Mouse (Mus musculus) frontal cortex, postnatal 36 days (tissue): Measurements from ENCODE around the gene Gm9195.

Source experiments
- DNase-seq, 2 experiments: peaks; one replicate each; pipeline ENCODE4 v3.0.0; 2022; ENCODE audit warnings: low spot score in 2 of 2

Gene Gm9195

GRCm38 (mm10) chr14:72442936-72443335 lies 48.7 kb downstream of the Gm9195 start:
- no peak for DNase-seq

DNA sequence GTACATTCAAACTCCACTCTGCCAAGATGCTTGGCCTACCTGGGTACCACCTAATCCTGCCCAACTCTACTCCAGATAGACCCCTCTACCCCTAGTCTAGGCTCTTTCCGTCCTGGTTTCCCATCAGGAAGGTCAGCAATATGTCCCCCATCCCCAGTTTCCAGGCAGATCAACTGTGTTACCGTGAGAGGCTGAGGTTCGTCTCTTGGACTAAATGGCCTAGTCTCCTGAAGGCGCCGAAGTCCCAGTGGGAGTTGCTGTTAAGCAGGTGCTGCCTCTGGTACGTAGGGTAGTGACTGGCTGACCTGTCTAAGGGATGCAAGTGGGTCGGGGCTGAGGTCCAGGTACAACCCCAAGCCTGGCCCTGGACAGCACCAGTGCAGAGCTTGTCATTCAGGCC lies 50.7 kb downstream of the Gm9195 start:
- DNase-seq, result no peak

GRCm38 (mm10) chr14:72440436-72440835 lies 51.2 kb downstream of the Gm9195 start:
- DNase-seq, result no peak

DNA sequence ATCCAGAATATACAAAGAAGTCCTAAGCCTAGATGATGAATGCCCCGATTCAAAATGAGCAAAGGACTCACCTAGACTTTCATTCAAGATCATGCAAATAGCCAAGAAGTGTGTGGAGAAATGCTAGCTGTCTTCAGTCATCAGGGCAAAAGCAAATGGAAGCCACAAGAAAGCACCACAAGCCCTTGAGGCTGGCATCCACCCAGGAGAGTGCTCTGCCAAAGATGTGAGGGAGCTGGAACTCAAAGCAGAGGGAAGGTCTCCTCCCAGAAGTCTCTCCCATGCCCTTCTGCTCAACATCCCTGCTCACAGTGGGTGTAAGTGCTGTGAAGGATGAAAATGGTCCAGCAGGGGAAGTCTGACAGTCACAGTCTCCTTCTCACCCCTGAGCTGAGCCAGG lies 52.7 kb downstream of the Gm9195 start:
- DNase-seq, result no peak

GRCm38 (mm10) chr14:72389696-72390095 lies 101.9 kb downstream of the Gm9195 start:
- DNase-seq, result no peak

DNA sequence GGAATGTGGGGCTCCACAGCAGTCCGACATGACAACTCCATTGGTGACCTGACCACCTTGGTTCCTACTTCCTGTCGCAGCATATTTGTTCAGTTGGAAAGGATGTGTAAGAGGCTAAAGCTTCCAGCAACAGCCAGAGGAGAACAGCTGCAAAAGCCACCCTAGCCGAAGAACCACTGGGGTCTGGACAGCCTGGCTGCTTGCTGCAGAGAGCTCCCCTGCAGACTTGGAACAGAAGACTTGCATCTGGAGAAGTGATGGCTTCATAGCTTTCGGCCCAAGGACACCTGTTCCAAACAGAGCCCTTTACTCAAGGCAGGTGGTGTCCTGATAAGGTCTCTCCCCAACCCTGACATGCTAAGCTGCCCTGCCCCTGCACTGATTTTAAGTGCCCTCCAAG lies 102.3 kb downstream of the Gm9195 start:
- no peak for DNase-seq

GRCm38 (mm10) chr14:72377224-72377623 lies 114.4 kb downstream of the Gm9195 start:
- DNase-seq, result peak; percentile 3 to 13
